Mouse (Mus musculus) limb, embryonic 14.5 days (tissue): ENCODE measurements at regions not wholly inside any gene's neighbourhood (a gene's known extent, or its start where the extent isn't known, plus 50 kb on each side); places are given as distances from the start of the nearest gene placed in this dataset.
A peak's percentile ranks its signal among the peaks of the same experiment; 100 is the strongest.
"Not testable (repeated sequence)": the region's sequence is repeated elsewhere in the genome, so short reads cannot be mapped to it uniquely, and the experiment has no call there.

Source experiments
- ATAC-seq: fragments of 200-750 bp; cut with Nextera tagmentation; 2 replicates; pipeline ENCODE4 v1.8.0; 2017; ENCODE audit warnings: low read depth, moderate number of reproducible peaks, moderate TSS enrichment; ENCODE audit not compliant: low FRiP score
- DNase-seq: peaks from one replicate; pipeline ENCODE4 v3.0.0-alpha.2; 2015; ENCODE audit warnings: low spot score
- H3K27ac ChIP-seq: fragments of 300-500 bp; sonication (generic); replicated peaks from 2 replicates; pipeline ENCODE4 v1.5.1; 2014; ENCODE audit warnings: low read depth, mild to moderate bottlenecking, low read length, moderate library complexity, mixed read lengths
- H3K27me3 ChIP-seq: fragments of 300-500 bp; sonication (generic); 2 replicates; pipeline ENCODE4 v1.6.1; 2014; ENCODE audit warnings: low read length, mixed read lengths; ENCODE audit not compliant: control insufficient read depth, insufficient read depth
- H3K36me3 ChIP-seq: fragments of 300-500 bp; sonication (generic); 2 replicates; pipeline ENCODE4 v1.6.1; 2014; ENCODE audit warnings: mild to moderate bottlenecking, low read length, moderate library complexity, mixed read lengths; ENCODE audit not compliant: control insufficient read depth, insufficient read depth
- H3K4me1 ChIP-seq: fragments of 300-500 bp; sonication (generic); 2 replicates; pipeline ENCODE4 v1.6.1; 2014; ENCODE audit warnings: antibody characterized with exemption, low read length, mixed read lengths; ENCODE audit not compliant: control insufficient read depth, insufficient read depth
- H3K4me2 ChIP-seq: fragments of 300-500 bp; sonication (generic); replicated peaks from 2 replicates; pipeline ENCODE4 v1.6.1; 2014; ENCODE audit warnings: low read depth, mild to moderate bottlenecking, low read length, moderate library complexity; ENCODE audit not compliant: severe bottlenecking
- H3K4me3 ChIP-seq: fragments of 300-500 bp; sonication (generic); replicated peaks from 2 replicates; pipeline ENCODE4 v1.5.1; 2014; ENCODE audit warnings: low read length
- H3K9ac ChIP-seq: fragments of 300-500 bp; sonication (generic); 2 replicates; pipeline ENCODE4 v1.6.1; 2014; ENCODE audit warnings: mild to moderate bottlenecking, low read depth, low read length, moderate library complexity; ENCODE audit not compliant: severe bottlenecking
- H3K9me3 ChIP-seq: fragments of 300-500 bp; sonication (generic); 2 replicates; pipeline ENCODE4 v1.6.1; 2016; ENCODE audit warnings: low read length; ENCODE audit not compliant: control insufficient read depth
- POLR2A ChIP-seq: fragments of 200-500 bp; IDR thresholded peaks from 2 replicates; pipeline ENCODE4 v1.8.0; 2012; ENCODE audit warnings: inconsistent platforms, mild to moderate bottlenecking, moderate library complexity, borderline replicate concordance; ENCODE audit not compliant: insufficient read depth, insufficient read length; ENCODE audit errors: extremely low read depth
- WGBS: fragments of 180-500 bp; shearing (Covaris S2); extraction: QIAGEN DNeasy Blood & Tissue Kit; methylation state at CpG from one replicate; pipeline ENCODE4 v1.1.7; 2014; 5-methylcytosine and 5-hydroxymethylcytosine counted together

- Histone ChIP-seq H3K4me1 (peaks cover 3% of the 10 kb centered on the region; the same call in 1 of the 2 replicates), H3K27me3 (no peaks in the 10 kb centered on the region), H3K9ac (no peak overlapping the region), H3K9me3 (no peaks in the 10 kb centered on the region), H3K4me2 (no peak overlapping the region), H3K27ac (no peak overlapping the region), H3K36me3 (no peaks in the 10 kb centered on the region), H3K4me3 (no peak overlapping the region)
- DNase-seq (no peak), ATAC-seq (no peak)
- WGBS: 76% methylated on average over 3 of the region's 3 CpGs
- no peak for TF ChIP-seq POLR2A
Measured at GRCm38 (mm10) chr6:99918351-99918750, 192.2 kb upstream of the Prok2 start.

GRCm38 (mm10) chr6:99909921-99910320 lies 183.7 kb upstream of the Prok2 start:
- no peak for DNase-seq
- Histone ChIP-seq H3K4me2 (no peak overlapping the region), H3K27ac (no peak overlapping the region), H3K27me3 (no peaks in the 10 kb centered on the region), H3K9ac (no peak overlapping the region), H3K36me3 (no peaks in the 10 kb centered on the region), H3K9me3 (no peaks in the 10 kb centered on the region), H3K4me1 (peaks cover 8% of the 10 kb centered on the region; the same call in 1 of the 2 replicates), H3K4me3 (no peak overlapping the region)
- 53% methylated on average over 7 of the region's 7 CpGs for WGBS
- ATAC-seq: no peak
- no peak for TF ChIP-seq POLR2A

GRCm38 (mm10) chr6:99909459-99909858 lies 183.3 kb upstream of the Prok2 start:
- ATAC-seq: no peak
- Histone ChIP-seq H3K4me1 (peaks cover 12% of the 10 kb centered on the region; the same call in 1 of the 2 replicates), H3K9me3 (no peaks in the 10 kb centered on the region), H3K4me2 (no peak overlapping the region), H3K27me3 (no peaks in the 10 kb centered on the region), H3K36me3 (no peaks in the 10 kb centered on the region), H3K27ac (no peak overlapping the region), H3K4me3 (no peak overlapping the region), H3K9ac (no peak overlapping the region)
- no peak for TF ChIP-seq POLR2A
- 57% methylated on average over 7 of the region's 7 CpGs for WGBS
- DNase-seq: no peak

- Histone ChIP-seq H3K36me3 (no peaks in the 10 kb centered on the region), H3K4me1 (peaks cover 14% of the 10 kb centered on the region; the same call in 1 of the 2 replicates), H3K27me3 (no peaks in the 10 kb centered on the region), H3K9me3 (no peaks in the 10 kb centered on the region), H3K27ac (no peak overlapping the region), H3K9ac (no peak overlapping the region), H3K4me2 (no peak overlapping the region), H3K4me3 (no peak overlapping the region)
- TF ChIP-seq POLR2A: no peak
- ATAC-seq (no peak), DNase-seq (no peak)
- WGBS: 95% methylated on average over 3 of the region's 3 CpGs
Measured at GRCm38 (mm10) chr6:99908066-99908465, 181.9 kb upstream of the Prok2 start.

GRCm38 (mm10) chr6:99905194-99905593 lies 179.0 kb upstream of the Prok2 start:
- Histone ChIP-seq H3K9me3 (no peaks in the 10 kb centered on the region), H3K4me2 (no peak overlapping the region), H3K27me3 (no peaks in the 10 kb centered on the region), H3K9ac (no peak overlapping the region), H3K4me1 (peaks cover 14% of the 10 kb centered on the region; the same call in 1 of the 2 replicates), H3K36me3 (no peaks in the 10 kb centered on the region), H3K27ac (no peak overlapping the region), H3K4me3 (no peak overlapping the region)
- ATAC-seq: no peak
- 78% methylated on average over 5 of the region's 5 CpGs for whole genome bisulfite sequencing
- no peak for TF ChIP-seq POLR2A
- DNase-seq: no peak

- Histone ChIP-seq H3K9ac (no peak overlapping the region), H3K4me1 (peaks cover 9% of the 10 kb centered on the region; the same call in 1 of the 2 replicates), H3K4me2 (no peak overlapping the region), H3K36me3 (no peaks in the 10 kb centered on the region), H3K27ac (no peak overlapping the region), H3K27me3 (no peaks in the 10 kb centered on the region), H3K4me3 (no peak overlapping the region), H3K9me3 (no peaks in the 10 kb centered on the region)
- TF ChIP-seq POLR2A: no peak
- ATAC-seq (no peak), DNase-seq (peak; percentile 41)
- 80% methylated on average over 4 of the region's 4 CpGs for WGBS
Measured at GRCm38 (mm10) chr6:99904607-99905006, 178.4 kb upstream of the Prok2 start.

- H3K4me2 ChIP-seq, H3K27ac ChIP-seq, ATAC-seq, H3K9ac ChIP-seq, H3K27me3 ChIP-seq, H3K36me3 ChIP-seq, H3K4me3 ChIP-seq, H3K9me3 ChIP-seq, H3K4me1 ChIP-seq: not testable (repeated sequence)
- DNase-seq: peak; percentile 74
Measured at GRCm38 (mm10) chr6:99904044-99904443, 177.9 kb upstream of the Prok2 start.
